Mouse (Mus musculus) layer of hippocampus, postnatal 14 days (tissue): ENCODE measurements around the gene Abcb8. TPM values are rescaled to one million over a fixed set of nuclear protein-coding genes. Genes with fewer than 3 reads are reported as not detected.

Source experiments
- DNase-seq, 2 experiments: peaks; one replicate each; pipeline ENCODE4 v3.0.0; 2021 to 2022; ENCODE audit warnings: low spot score in 2 of 2, mixed read lengths in 1 of 2
- total RNA-seq, 2 experiments: library from RNA; stranded (reverse); gene quantifications; 2 replicates each; pipeline ENCODE4 v1.2.3; 2021

Gene Abcb8
- total RNA-seq, 2 experiments from 2014 or later, result 43.0 to 54.1 TPM

DNA sequence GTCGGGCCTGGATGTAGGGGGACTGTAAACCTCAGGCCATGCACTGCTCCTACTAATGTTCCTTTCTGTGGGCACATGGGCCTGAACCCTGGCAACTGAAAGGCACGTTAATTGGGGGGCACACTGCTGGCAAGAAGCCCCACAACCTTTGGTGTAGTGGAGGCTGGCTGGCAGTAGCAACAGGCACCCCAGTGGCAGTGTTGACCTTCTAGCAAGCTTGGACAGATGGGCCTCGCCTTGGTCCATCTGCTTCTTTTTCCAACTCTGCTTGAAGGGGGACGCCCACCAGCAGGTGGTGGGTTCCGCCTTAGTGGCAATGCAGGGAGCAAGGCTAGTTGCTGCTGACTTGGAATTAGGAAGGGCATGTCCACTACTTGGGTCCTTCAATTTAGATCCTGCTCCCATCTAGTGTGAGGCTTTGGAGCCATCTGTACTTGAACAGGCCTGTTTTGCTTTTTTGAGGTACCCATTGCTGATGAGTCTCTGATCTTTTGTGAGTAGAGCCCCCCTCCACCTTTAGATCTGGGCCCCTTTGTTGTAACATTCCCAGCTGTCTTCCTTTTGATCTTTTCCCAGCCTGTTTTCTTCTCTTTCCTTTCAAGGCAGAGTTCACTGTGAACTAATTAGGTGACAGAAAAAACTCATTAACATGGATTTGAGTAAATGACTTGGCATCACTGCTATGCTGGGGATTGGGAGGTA, 60.0 kb downstream of the Abcb8 start:
- peak; percentile 28 to 56 for DNase-seq

DNA sequence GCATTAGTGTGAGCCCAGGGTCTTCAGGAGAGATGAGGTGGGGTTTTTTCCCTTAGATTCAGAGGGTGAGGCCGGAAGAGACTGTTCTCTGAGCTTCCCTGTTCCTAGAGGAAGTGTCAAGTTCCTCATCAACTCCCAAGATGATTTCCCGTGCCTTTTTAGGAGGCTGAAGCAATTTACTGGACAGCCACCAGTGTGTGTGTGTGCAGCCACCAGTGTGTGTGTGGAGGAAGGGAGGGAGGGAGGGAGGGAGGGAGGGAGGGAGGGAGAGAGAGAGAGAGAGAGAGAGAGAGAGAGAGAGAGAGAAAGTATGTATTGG, 60.5 kb downstream of the Abcb8 start:
- no peak for DNase-seq

- no peak for DNase-seq
Observed at GRCm38 (mm10) chr5:24455076-24455475, 61.6 kb downstream of the Abcb8 start.

DNA sequence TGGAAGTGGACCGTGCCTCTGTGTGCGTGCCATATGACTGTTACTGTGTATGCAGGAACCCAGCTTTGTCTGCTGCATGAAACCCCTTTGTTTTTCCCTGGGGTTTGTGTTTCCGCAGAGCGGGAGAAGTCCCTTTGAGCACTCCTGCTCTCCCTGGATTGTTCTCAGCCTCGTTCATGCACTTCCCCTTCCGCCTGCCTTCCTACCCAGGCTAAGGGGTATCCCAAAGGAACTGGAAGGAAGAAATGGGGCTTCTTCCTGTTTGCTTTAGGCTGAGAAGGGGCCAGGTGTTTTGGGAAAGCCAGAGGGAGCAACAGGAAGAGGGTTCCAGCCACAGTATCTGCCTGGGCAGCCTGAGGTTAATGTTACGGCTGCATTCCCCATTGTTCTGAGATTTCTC, 62.1 kb downstream of the Abcb8 start:
- DNase-seq, result no peak

Other genes starting within 250 kb of the Abcb8 start
- 10 to 100 TPM in 1 of 2 experiments, 1 to 10 TPM in 1; 7.6 to 11.8 TPM for gene Nupl2, start 228.7 kb upstream of the Abcb8 start, total RNA-seq
- 10 to 100 TPM; 17.9 to 19.2 TPM for gene Kcnh2, start 42.1 kb upstream of the Abcb8 start, total RNA-seq
- 1 to 10 TPM; 9.4 to 10.0 TPM for gene Nos3, start 28.9 kb upstream of the Abcb8 start, total RNA-seq
- gene Atg9b, start 1.5 kb upstream of the Abcb8 start, total RNA-seq, result 1 to 10 TPM; 2.8 to 3.4 TPM
- gene Asic3, start 19.7 kb downstream of the Abcb8 start, total RNA-seq, result under 1 TPM in 1 of 2 experiments, not detected in 1; 0.18 TPM
- 100 to 1,000 TPM; 127 to 133 TPM for gene Cdk5, start 29.9 kb downstream of the Abcb8 start, total RNA-seq
- 10 to 100 TPM; 33.0 to 45.8 TPM for gene Slc4a2, start 30.2 kb downstream of the Abcb8 start, total RNA-seq
- 100 to 1,000 TPM; 113 to 116 TPM for gene Fastk, start 51.6 kb downstream of the Abcb8 start, total RNA-seq
- 10 to 100 TPM; 23.1 to 27.5 TPM for gene Tmub1, start 54.2 kb downstream of the Abcb8 start, total RNA-seq
- 100 to 1,000 TPM; 540 to 568 TPM for gene Agap3, start 58.5 kb downstream of the Abcb8 start, total RNA-seq
- not detected for gene Gbx1, start 133.5 kb downstream of the Abcb8 start, total RNA-seq
- gene Asb10, start 147.3 kb downstream of the Abcb8 start, total RNA-seq, result under 1 TPM; 0.28 to 0.33 TPM
- not detected for gene 4931409K22Rik, start 163.1 kb downstream of the Abcb8 start, total RNA-seq
- 10 to 100 TPM; 59.9 to 61.5 TPM for gene Abcf2, start 183.8 kb downstream of the Abcb8 start, total RNA-seq
- gene Chpf2, start 193.1 kb downstream of the Abcb8 start, total RNA-seq, result 10 to 100 TPM; 64.3 to 73.2 TPM
- 100 to 1,000 TPM; 112 to 113 TPM for gene Smarcd3, start 230.7 kb downstream of the Abcb8 start, total RNA-seq